Mouse (Mus musculus) hindbrain, embryonic 11.5 days (tissue): ENCODE data around the gene Prkcz. TPM values are rescaled to one million over a fixed set of nuclear protein-coding genes. Genes with fewer than 3 reads are reported as not detected.
A peak's percentile ranks its signal among the peaks of the same experiment; 100 is the strongest.

ENCODE experiments used
- ATAC-seq: fragments of 200-750 bp; cut with Nextera tagmentation; 2 replicates; pipeline ENCODE4 v1.8.0; 2017; ENCODE audit warnings: mild to moderate bottlenecking, moderate TSS enrichment, moderate library complexity; ENCODE audit not compliant: low FRiP score
- DNase-seq: peaks from one replicate; pipeline ENCODE4 v3.0.0-alpha.2; 2015; ENCODE audit warnings: low spot score
- H3K27ac ChIP-seq: fragments of 300-500 bp; sonication (generic); 2 replicates; pipeline ENCODE4 v1.5.1; 2014; ENCODE audit warnings: mild to moderate bottlenecking, low read depth, low read length
- H3K27me3 ChIP-seq: fragments of 300-500 bp; sonication (generic); 2 replicates; pipeline ENCODE4 v1.6.1; 2014; ENCODE audit warnings: mild to moderate bottlenecking, low read length, moderate library complexity, mixed read lengths; ENCODE audit not compliant: control insufficient read depth, insufficient read depth
- H3K36me3 ChIP-seq: fragments of 300-500 bp; sonication (generic); 2 replicates; pipeline ENCODE4 v1.6.1; 2014; ENCODE audit warnings: mild to moderate bottlenecking, low read length, moderate library complexity, mixed read lengths; ENCODE audit not compliant: control insufficient read depth, insufficient read depth
- H3K4me1 ChIP-seq: fragments of 300-500 bp; sonication (generic); replicated peaks from 2 replicates; pipeline ENCODE4 v1.6.1; 2014; ENCODE audit warnings: low read length, mixed read lengths; ENCODE audit not compliant: control insufficient read depth, insufficient read depth
- H3K4me2 ChIP-seq: fragments of 300-500 bp; sonication (generic); replicated peaks from 2 replicates; pipeline ENCODE4 v1.6.1; 2014; ENCODE audit warnings: mild to moderate bottlenecking, low read depth, low read length
- H3K4me3 ChIP-seq: fragments of 300-500 bp; sonication (generic); 2 replicates; pipeline ENCODE4 v1.5.1; 2014; ENCODE audit warnings: low read depth, low read length
- H3K9ac ChIP-seq: fragments of 300-500 bp; sonication (generic); 2 replicates; pipeline ENCODE4 v1.6.1; 2014; ENCODE audit warnings: low read depth, low read length
- H3K9me3 ChIP-seq: fragments of 300-500 bp; sonication (generic); 2 replicates; pipeline ENCODE4 v1.6.1; 2016; ENCODE audit warnings: low read length; ENCODE audit not compliant: control insufficient read depth
- WGBS: fragments of 180-500 bp; shearing (Covaris S2); extraction: QIAGEN DNeasy Blood & Tissue Kit; methylation state at CpG from one replicate; pipeline ENCODE4 v1.1.7; 2014; 5-methylcytosine and 5-hydroxymethylcytosine counted together
- polyA plus RNA-seq: library from polyadenylated mRNA; unstranded; fragments of >200 nt; fragmentation: Nextera tagmentation; extraction: Ambion mirVana; gene quantifications from 2 replicates; pipeline ENCODE4 v1.2.1, GENCODE M21; 2014

The Prkcz gene
- polyA plus RNA-seq, 1 experiment from 2014 or later = 19.6 TPM

DNA sequence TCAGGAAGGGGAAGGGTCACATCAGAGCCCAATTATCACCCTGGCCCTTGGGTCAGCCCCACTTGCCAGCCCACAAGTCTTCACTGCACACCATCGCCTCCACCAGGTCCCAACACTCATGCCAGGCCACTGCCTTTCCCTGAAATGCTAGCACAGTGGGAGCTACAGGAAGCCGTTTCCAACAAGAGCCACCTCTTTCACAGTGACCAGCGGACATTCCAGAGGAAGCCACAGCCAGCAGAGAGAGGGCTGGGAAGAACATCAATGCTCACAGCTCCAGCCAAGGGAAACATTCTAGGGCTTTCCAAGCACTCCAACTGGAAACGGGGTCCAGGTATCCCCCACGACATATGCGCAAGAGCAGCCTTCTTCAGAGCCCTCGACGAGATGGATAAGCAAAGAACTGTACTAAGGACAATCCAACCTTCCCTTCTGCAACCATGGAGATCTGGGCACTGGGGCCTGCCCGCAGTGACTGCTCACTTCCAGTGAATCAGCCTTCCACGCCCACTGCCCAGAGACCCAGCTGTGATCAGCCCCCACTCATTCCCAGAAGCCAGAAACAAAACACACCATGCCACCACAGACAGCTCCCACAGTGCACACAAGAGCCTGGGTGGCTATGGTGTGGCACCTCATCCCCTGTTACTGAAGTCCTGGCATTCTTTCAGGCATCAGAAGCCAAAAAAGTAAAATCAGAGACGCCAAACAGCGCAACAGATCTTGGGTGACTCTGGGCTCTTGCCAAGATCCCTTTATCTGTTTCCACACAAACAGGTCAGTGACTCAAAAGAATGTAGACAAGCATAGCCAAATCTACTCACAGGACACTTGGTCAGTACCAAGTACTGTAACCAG lies 145.2 kb downstream of the Prkcz start:
- Histone ChIP-seq H3K27ac (no peak overlapping the region), H3K9ac (no peak overlapping the region; the same call in 1 of the 2 replicates), H3K36me3 (no peaks in the 10 kb centered on the region)

DNA sequence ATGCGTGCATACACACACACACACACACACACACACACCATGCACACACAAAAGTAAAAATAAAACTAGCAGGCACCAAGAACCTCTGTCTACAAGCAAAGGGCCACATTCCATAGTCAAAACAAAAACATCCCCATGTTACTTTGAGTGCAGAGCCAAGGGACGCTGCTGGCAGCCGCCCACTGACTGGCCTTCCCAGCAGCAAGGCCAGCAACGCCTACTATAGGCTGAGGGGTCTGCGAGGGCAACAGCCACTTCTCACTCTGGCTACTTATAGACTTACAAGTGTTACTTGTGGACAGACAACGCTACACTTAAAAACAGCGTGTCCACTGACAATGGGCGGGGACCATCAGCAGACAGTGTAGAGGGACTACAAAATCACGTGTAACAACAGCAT lies 146.0 kb downstream of the Prkcz start:
- H3K27me3 ChIP-seq = no peaks in the 10 kb centered on the region
- no peak overlapping the region for H3K4me3 ChIP-seq
- peaks cover 34% of the 10 kb centered on the region for H3K4me1 ChIP-seq
- H3K36me3 ChIP-seq = no peaks in the 10 kb centered on the region
- no peak overlapping the region for H3K4me2 ChIP-seq
- ATAC-seq = no peak
- H3K27ac ChIP-seq = no peak overlapping the region
- 57% methylated on average over 9 of the region's 9 CpGs for WGBS
- no peaks in the 10 kb centered on the region for H3K9me3 ChIP-seq
- DNase-seq = no peak
- H3K9ac ChIP-seq = no peak overlapping the region

More for the DNA sequence above, 145.2 kb downstream of the Prkcz start:
- Histone ChIP-seq H3K9me3 (no peaks in the 10 kb centered on the region), H3K27me3 (no peaks in the 10 kb centered on the region), H3K4me3 (no peak overlapping the region), H3K4me2 (no peak overlapping the region), H3K4me1 (peaks cover 36% of the 10 kb centered on the region)
- DNase-seq (no peak), ATAC-seq (no peak)
- 67% methylated on average over 12 of the region's 12 CpGs for WGBS

DNA sequence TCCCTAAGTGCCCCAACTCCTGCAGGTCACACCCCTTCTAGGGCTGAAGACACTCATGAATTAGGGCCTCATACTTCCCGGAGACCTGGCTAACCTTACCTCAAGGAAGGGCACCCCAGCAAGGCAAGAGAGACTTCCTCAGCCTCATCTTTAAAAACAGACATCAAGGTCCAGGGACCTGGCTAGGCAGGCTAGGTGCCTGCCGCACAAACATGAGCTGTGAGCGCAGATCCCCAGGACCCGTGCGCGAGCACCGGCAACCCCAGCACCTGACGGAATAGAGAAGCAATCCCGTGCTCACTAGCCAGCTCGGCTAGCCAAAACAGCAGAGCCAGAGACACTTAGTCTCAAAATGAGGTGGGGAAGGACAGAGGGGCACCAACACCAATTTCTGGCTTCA lies 146.4 kb downstream of the Prkcz start:
- DNase-seq = no peak
- H3K4me2 ChIP-seq = no peak overlapping the region
- H3K27ac ChIP-seq = no peak overlapping the region
- no peak overlapping the region for H3K9ac ChIP-seq
- H3K9me3 ChIP-seq = no peaks in the 10 kb centered on the region
- H3K36me3 ChIP-seq = no peaks in the 10 kb centered on the region
- H3K4me3 ChIP-seq = no peak overlapping the region
- H3K27me3 ChIP-seq = no peaks in the 10 kb centered on the region
- WGBS = 73% methylated on average over 10 of the region's 10 CpGs
- H3K4me1 ChIP-seq = peaks cover 30% of the 10 kb centered on the region
- ATAC-seq = no peak

DNA sequence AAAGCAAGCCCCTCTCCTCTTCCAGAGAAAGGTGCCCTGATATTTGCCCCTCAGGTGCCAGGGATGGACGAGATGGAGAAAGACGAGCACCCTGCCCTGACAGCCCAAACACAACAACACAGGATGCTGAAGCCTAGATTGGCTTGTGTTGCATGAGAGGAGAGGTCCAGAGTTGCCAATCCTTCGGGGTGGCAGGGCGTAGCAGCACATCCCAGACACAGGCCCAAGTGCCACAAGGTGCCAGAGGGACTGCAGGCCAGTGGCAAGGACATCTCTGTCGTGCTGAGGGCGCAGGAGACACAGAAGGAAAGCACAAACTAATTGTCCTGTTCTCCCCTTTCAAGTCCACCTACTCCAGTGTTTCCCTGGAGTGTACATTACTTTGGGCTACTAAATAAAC lies 147.0 kb downstream of the Prkcz start:
- Histone ChIP-seq H3K4me3 (no peak overlapping the region), H3K9ac (0 out of 2 replicates have a peak overlapping the region, but pooled peaks have one; percentile 25), H3K27me3 (no peaks in the 10 kb centered on the region), H3K9me3 (no peaks in the 10 kb centered on the region), H3K36me3 (no peaks in the 10 kb centered on the region), H3K27ac (no peak overlapping the region), H3K4me1 (peaks cover 26% of the 10 kb centered on the region), H3K4me2 (no peak overlapping the region)
- no peak for ATAC-seq
- DNase-seq = no peak
- WGBS = 74% methylated on average over 6 of the region's 6 CpGs

DNA sequence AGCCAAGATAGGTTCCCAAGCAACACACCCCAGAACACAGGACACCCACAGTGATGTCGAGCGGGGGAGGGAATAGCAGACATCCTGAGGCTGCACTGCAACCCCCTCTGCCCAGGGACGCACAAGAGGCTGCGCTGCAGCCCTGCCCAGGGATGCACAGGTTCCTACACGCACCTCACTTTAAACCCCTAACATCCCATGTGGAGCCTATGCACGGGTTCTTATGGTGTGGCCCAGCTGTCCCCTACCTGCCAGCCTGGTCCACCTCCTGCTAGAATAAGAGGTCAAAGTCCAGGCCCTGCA lies 147.5 kb downstream of the Prkcz start:
- DNase-seq (no peak), ATAC-seq (no peak)
- no peaks in the 10 kb centered on the region for H3K27me3 ChIP-seq
- no peak overlapping the region for H3K27ac ChIP-seq
- WGBS = 78% methylated on average over 6 of the region's 6 CpGs
- no peak overlapping the region for H3K9ac ChIP-seq
- peaks cover 23% of the 10 kb centered on the region for H3K4me1 ChIP-seq
- H3K4me2 ChIP-seq = no peak overlapping the region
- no peaks in the 10 kb centered on the region for H3K36me3 ChIP-seq
- H3K9me3 ChIP-seq = no peaks in the 10 kb centered on the region
- H3K4me3 ChIP-seq = no peak overlapping the region

DNA sequence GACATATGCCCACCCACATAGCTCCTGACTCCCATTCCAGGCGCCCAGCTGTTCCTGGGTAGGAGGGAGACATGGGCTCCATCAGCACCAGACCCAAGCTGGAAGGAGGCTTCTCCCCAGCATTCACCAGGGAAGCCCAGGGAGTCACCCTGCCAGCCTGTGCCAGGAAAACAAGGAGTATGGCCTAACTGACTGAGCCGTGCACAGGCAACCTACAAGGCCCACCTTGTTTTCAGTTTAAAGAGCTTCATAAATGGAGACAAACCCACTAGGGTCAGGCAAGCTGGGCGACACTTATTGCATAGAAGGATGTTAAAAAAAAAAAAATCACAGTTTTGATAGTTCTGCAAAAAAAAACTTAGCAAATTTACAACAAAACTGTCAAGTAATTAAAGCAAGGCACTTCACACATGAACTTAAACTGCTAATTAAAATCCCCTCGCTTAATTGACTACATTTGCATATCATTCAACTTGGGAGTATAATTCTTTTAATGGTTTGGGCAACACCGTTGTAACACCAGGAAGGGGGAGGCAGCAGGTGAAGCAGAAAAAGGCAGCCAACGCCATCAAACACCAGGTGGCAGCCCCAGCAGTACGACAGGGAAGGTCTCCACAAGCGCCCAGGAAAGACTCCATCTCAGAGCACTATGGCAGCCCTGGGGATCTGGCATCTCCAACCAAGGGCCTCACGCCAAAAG lies 148.0 kb downstream of the Prkcz start:
- WGBS = 71% methylated on average over 9 of the region's 9 CpGs
- DNase-seq = no peak
- Histone ChIP-seq H3K9ac (0 out of 2 replicates have a peak overlapping the region, but pooled peaks have one; percentile 31), H3K4me2 (no peak overlapping the region), H3K27me3 (no peaks in the 10 kb centered on the region), H3K4me3 (no peak overlapping the region), H3K9me3 (no peaks in the 10 kb centered on the region), H3K36me3 (no peaks in the 10 kb centered on the region), H3K4me1 (peaks cover 24% of the 10 kb centered on the region), H3K27ac (no peak overlapping the region)
- no peak for ATAC-seq

Other genes starting within 250 kb of the Prkcz start
- gene Ski, start 138.8 kb downstream of the Prkcz start, polyA plus RNA-seq = 13.4 and 21.0 TPM in 2 replicates
- 99.0 and 99.3 TPM in 2 replicates for gene Faap20, start 111.6 kb downstream of the Prkcz start, polyA plus RNA-seq
- gene Gabrd, start 36.8 kb upstream of the Prkcz start, polyA plus RNA-seq = not detected in 2 replicates
- 5.4 and 6.8 TPM in 2 replicates for gene Cfap74, start 47.8 kb upstream of the Prkcz start, polyA plus RNA-seq
- 0.37 TPM in 1 of 2 replicates, not detected in the other for gene Tmem52, start 107.8 kb upstream of the Prkcz start, polyA plus RNA-seq
- 826 and 832 TPM in 2 replicates for gene Gnb1, start 130.0 kb upstream of the Prkcz start, polyA plus RNA-seq
- gene Nadk, start 201.0 kb upstream of the Prkcz start, polyA plus RNA-seq = 94.6 and 103 TPM in 2 replicates
- gene Slc35e2, start 240.1 kb upstream of the Prkcz start, polyA plus RNA-seq = 17.0 and 18.1 TPM in 2 replicates